Mouse (Mus musculus) subcutaneous adipose tissue, adult 2 months (tissue): ENCODE data around the gene Tgtp1. TPM values are rescaled to one million over a fixed set of nuclear protein-coding genes. Genes with fewer than 3 reads are reported as not detected.

Experiments used
- polyA plus RNA-seq: library from polyadenylated mRNA; depleted of rRNA; stranded (reverse); fragments of >200 nt; gene quantifications from 2 replicates; pipeline ENCODE4 v1.2.3, GENCODE M21; 2012; ENCODE audit warnings: low replicate concordance; rRNA removed

Tgtp1 gene
- 5.1 and 6.2 TPM in 2 replicates for polyA plus RNA-seq

DNA sequence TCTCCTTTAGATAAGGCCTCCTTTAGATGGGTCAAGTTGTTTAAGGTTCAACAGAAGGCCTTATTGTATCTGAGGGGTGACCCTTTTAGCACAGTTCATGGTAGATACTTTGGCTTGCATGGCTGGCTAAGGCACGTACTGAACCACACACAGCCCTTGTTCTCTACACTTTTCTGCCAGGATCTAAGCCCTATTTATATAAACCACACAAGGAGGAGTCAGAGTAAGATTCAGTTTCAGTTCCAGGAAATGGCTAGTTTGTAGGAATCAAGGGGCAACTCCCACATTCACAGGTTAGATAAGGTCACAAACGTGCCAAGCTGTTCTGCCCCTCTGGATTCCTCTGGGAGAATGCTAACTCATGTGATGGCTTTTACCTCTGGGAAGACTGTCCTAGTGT lies at the start of gene Tgtp1:
TSS of gene Tgtp1 (minus strand) at position 155 of the 400 bp plus-strand sequence.

DNA sequence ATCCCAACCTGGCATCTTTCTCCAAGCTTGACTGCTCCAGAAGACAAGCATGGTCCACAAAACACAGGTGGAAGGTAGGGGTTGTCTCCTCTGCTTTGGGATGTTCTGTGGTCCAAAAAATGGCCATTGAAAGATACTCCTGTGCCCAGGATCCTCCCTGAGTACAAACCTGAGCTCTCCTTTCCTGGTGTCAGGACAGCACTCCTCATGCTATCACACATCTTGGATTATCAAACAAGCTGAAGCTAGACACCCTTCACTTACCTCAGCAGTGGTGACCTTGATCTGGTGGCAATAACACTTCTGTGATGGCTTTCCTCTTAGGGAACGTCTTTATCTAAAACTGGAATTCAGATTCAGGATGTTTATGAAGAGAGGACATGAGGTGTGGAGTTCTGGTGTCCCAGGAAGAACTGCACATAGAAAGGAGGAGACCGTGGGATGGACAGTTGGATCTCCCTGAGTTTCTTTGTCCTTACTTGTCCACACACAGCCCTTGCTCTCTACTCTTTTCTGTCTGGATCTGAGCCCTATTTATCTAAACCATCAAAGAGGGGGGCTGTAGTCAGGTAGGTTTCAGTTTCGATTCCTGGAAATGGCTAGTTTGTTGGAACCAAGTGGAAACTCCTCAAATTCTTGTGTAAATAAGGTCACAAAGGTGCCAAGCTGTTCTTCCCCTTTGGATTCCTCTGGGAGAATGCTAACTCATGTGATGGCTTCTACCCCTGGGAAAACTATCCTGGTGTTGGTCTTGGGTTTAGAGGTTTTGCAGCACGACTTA lies 2.0 kb downstream of the Tgtp1 start, which contains the start of gene Gm12185:
TSS of gene Gm12185 (minus strand) at position 487 of the 781 bp plus-strand sequence.

DNA sequence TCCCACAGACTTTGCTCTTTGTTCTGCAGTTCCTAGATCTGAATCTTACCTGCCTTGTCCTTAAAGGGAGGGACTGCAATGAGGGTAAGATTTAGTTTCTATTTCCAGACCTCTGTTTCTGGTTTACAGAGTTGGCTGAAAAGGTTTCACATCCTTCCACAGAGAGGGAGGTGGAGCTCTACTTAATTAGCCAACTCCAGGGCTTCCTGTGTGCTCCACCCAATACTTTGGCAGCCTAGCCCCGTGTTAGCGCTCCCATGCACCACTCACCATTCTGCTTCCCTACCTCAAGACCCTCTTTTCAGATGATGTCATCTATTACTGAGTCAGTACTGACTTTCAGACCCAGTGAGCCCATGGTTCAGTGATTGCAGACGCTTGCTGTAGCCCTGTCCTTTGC lies 14.7 kb downstream of the Tgtp1 start, which contains the start of gene 9930111J21Rik1:
TSS of gene 9930111J21Rik1 (minus strand) at position 148 of the 400 bp plus-strand sequence.

DNA sequence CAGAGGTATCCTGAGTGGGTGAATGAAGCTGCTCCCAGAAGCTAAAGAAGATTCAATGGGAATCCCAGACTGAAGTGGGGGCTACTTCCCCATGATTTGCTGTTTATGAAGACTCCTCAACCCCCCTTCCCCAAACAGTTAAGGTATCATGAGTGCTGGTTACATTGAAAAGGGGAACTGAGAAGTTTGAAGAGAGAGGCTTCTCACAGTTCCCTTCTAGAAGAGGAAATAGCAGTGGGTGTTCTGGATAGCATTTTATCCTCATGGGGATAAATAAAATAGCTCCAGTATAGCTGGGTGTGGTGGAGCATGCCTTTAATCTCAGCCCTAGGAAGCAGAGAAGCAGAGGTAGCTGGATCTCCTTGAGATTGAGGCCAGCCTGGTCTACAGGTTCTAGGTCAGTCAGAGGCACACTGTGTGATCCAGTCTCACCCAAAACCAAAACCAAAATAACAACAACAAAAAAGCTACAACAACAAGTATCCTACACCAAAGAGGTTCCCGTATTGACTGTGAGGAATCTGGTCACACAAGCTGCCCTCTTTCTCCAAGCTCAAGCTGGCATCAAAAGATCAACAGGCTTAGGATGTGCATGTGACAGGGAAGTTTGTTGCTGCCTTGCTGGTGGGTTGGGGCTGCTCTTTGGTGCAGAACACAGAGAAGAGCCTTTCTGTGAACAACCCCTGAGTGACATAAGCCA lies 15.6 kb downstream of the Tgtp1 start, which contains the start of gene Olfr56:
TSS of gene Olfr56 (plus strand) at position 650 of the 700 bp plus-strand sequence.

DNA sequence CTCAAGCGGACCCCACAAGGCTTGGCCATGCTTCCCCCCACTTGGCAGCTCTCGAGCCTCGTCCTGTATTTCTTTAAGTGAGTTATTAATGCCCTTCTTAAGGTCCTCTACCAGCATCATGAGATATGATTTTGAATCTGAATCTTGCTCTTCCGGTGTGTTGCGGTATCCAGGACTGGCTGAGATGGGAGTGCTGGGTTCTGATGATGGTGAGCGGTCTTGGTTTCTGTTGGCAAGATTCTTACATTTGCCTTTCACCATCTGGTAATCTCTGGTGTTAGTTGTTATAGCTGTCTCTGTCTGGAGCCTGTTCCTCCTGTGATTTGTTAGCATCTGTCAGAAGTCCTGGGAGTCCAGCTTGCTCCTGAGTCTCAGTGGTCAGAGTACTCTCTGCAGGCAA lies 47.9 kb downstream of the Tgtp1 start, which contains the start of gene Psme2b:
TSS of gene Psme2b (minus strand) at position 101 of the 400 bp plus-strand sequence.

Other genes with a start within 250 kb of the Tgtp1 start
- gene Rack1, start 193.8 kb downstream of the Tgtp1 start, polyA plus RNA-seq = 1,227 and 3,358 TPM in 2 replicates
- 28.6 and 34.7 TPM in 2 replicates for gene Trim41, start 176.8 kb downstream of the Tgtp1 start, polyA plus RNA-seq
- 1.7 and 4.2 TPM in 2 replicates for gene Trim7, start 168.0 kb downstream of the Tgtp1 start, polyA plus RNA-seq
- gene Gm12184, start 167.5 kb downstream of the Tgtp1 start, polyA plus RNA-seq = 11.8 and 14.5 TPM in 2 replicates
- gene Irgm1, start 122.5 kb downstream of the Tgtp1 start, polyA plus RNA-seq = 16.5 and 34.6 TPM in 2 replicates
- gene Gm5431, start 92.0 kb downstream of the Tgtp1 start, polyA plus RNA-seq = 1.1 and 1.4 TPM in 2 replicates
- 21.9 and 22.1 TPM in 2 replicates for gene Psme2b, start 48.0 kb downstream of the Tgtp1 start, polyA plus RNA-seq
- gene Olfr56, start 15.3 kb downstream of the Tgtp1 start, polyA plus RNA-seq = 0.31 and 0.32 TPM in 2 replicates
- gene 9930111J21Rik1, start 14.8 kb downstream of the Tgtp1 start, polyA plus RNA-seq = 5.1 and 5.3 TPM in 2 replicates
- gene Gm12185, start 1.9 kb downstream of the Tgtp1 start, polyA plus RNA-seq = 0.32 and 0.35 TPM in 2 replicates
- 3.5 and 4.5 TPM in 2 replicates for gene 9930111J21Rik2, start 57.1 kb upstream of the Tgtp1 start, polyA plus RNA-seq
- 17.0 and 27.2 TPM in 2 replicates for gene Tgtp2, start 70.0 kb upstream of the Tgtp1 start, polyA plus RNA-seq
- gene Ifi47, start 82.4 kb upstream of the Tgtp1 start, polyA plus RNA-seq = 8.8 and 16.0 TPM in 2 replicates
- gene Olfr1396, start 120.7 kb upstream of the Tgtp1 start, polyA plus RNA-seq = 0.71 and 1.3 TPM in 2 replicates
- gene Olfr1395, start 148.1 kb upstream of the Tgtp1 start, polyA plus RNA-seq = 0.04 TPM in 1 of 2 replicates, not detected in the other
- not detected in 2 replicates for gene Olfr1394, start 160.2 kb upstream of the Tgtp1 start, polyA plus RNA-seq
- 21.7 and 60.9 TPM in 2 replicates for gene Btnl9, start 193.0 kb upstream of the Tgtp1 start, polyA plus RNA-seq
- gene Zfp62, start 209.1 kb upstream of the Tgtp1 start, polyA plus RNA-seq = 1.5 and 3.9 TPM in 2 replicates